Mouse (Mus musculus) midbrain, embryonic 14.5 days (tissue): Measurements from ENCODE around the gene Psmb3. TPM values are rescaled to one million over a fixed set of nuclear protein-coding genes. Genes with fewer than 3 reads are reported as not detected.

ENCODE experiments used
- ATAC-seq: fragments of 200-750 bp; cut with Nextera tagmentation; 2 replicates; pipeline ENCODE4 v1.8.0; 2017; ENCODE audit warnings: moderate number of reproducible peaks, moderate library complexity; ENCODE audit not compliant: low FRiP score, low TSS enrichment
- DNase-seq: peaks from one replicate; pipeline ENCODE4 v3.0.0-alpha.2; 2015
- H3K27ac ChIP-seq: fragments of 300-500 bp; sonication (generic); replicated peaks from 2 replicates; pipeline ENCODE4 v1.5.1; 2014; ENCODE audit warnings: mild to moderate bottlenecking, low read depth, low read length, moderate library complexity
- H3K27me3 ChIP-seq: fragments of 300-500 bp; sonication (generic); 2 replicates; pipeline ENCODE4 v1.6.1; 2014; ENCODE audit warnings: low read length, control low read depth, mixed read lengths; ENCODE audit not compliant: control insufficient read depth, insufficient read depth
- H3K36me3 ChIP-seq: fragments of 300-500 bp; sonication (generic); 2 replicates; pipeline ENCODE4 v1.6.1; 2014; ENCODE audit warnings: low read length, control low read depth; ENCODE audit not compliant: control insufficient read depth, insufficient read depth
- H3K4me1 ChIP-seq: fragments of 300-500 bp; sonication (generic); 2 replicates; pipeline ENCODE4 v1.6.1; 2014; ENCODE audit warnings: mild to moderate bottlenecking, antibody characterized with exemption, low read length, control low read depth; ENCODE audit not compliant: control insufficient read depth, insufficient read depth
- H3K4me2 ChIP-seq: fragments of 300-500 bp; sonication (generic); 2 replicates; pipeline ENCODE4 v1.6.1; 2014; ENCODE audit warnings: mild to moderate bottlenecking, low read length, moderate library complexity
- H3K4me3 ChIP-seq: fragments of 300-500 bp; sonication (generic); replicated peaks from 2 replicates; pipeline ENCODE4 v1.5.1; 2014; ENCODE audit warnings: low read depth, low read length
- H3K9ac ChIP-seq: fragments of 300-500 bp; sonication (generic); replicated peaks from 2 replicates; pipeline ENCODE4 v1.6.1; 2014; ENCODE audit warnings: mild to moderate bottlenecking, low read length, moderate library complexity
- H3K9me3 ChIP-seq: fragments of 300-500 bp; sonication (generic); 2 replicates; pipeline ENCODE4 v1.6.1; 2016; ENCODE audit warnings: low read length, control low read depth, mixed read lengths; ENCODE audit not compliant: control insufficient read depth
- WGBS: fragments of 180-500 bp; shearing (Covaris S2); extraction: QIAGEN DNeasy Blood & Tissue Kit; methylation state at CpG from one replicate; pipeline ENCODE4 v1.1.7; 2014; 5-methylcytosine and 5-hydroxymethylcytosine counted together
- polyA plus RNA-seq: library from polyadenylated mRNA; unstranded; fragments of >200 nt; fragmentation: Nextera tagmentation; extraction: Ambion mirVana; gene quantifications from 2 replicates; pipeline ENCODE4 v1.2.1, GENCODE M21; 2014

Psmb3 gene
- polyA plus RNA-seq, 1 experiment from 2014 or later, result 456 TPM

- Histone ChIP-seq H3K4me1 (peaks cover 40% of the 10 kb centered on the region), H3K9ac (no peak overlapping the region; the same call in 1 of the 2 replicates), H3K27me3 (peaks cover 18% of the 10 kb centered on the region), H3K9me3 (no peaks in the 10 kb centered on the region), H3K36me3 (peaks cover 23% of the 10 kb centered on the region), H3K27ac (no peak overlapping the region), H3K4me2 (peak overlapping the region; percentile 79), H3K4me3 (peak overlapping the region; percentile 87)
- WGBS, result 20% methylated on average over 6 of the region's 6 CpGs
- no peak for ATAC-seq
- DNase-seq, result no peak
Measured at GRCm38 (mm10) chr11:97664771-97665240, 38.4 kb upstream of the Psmb3 start.

GRCm38 (mm10) chr11:97665431-97665830 is 37.8 kb upstream of the Psmb3 start:
- Histone ChIP-seq H3K9me3 (no peaks in the 10 kb centered on the region), H3K36me3 (peaks cover 30% of the 10 kb centered on the region), H3K9ac (no peak overlapping the region), H3K4me3 (no peak overlapping the region), H3K27ac (no peak overlapping the region), H3K27me3 (peaks cover 18% of the 10 kb centered on the region), H3K4me1 (peaks cover 44% of the 10 kb centered on the region), H3K4me2 (peak overlapping the region; percentile 79; the same call in 1 of the 2 replicates)
- no peak for ATAC-seq
- no peak for DNase-seq
- WGBS, result 88% methylated on average over 13 of the region's 13 CpGs

- no peak overlapping the region for H3K27ac ChIP-seq
- H3K4me2 ChIP-seq, result no peak overlapping the region
- peaks cover 38% of the 10 kb centered on the region for H3K36me3 ChIP-seq
- H3K27me3 ChIP-seq, result peaks cover 12% of the 10 kb centered on the region
- no peak overlapping the region for H3K9ac ChIP-seq
- H3K9me3 ChIP-seq, result no peaks in the 10 kb centered on the region
- DNase-seq (no peak), ATAC-seq (no peak)
- WGBS, result 91% methylated on average over 7 of the region's 7 CpGs
- no peak overlapping the region for H3K4me3 ChIP-seq
- peaks cover 36% of the 10 kb centered on the region for H3K4me1 ChIP-seq
Measured at GRCm38 (mm10) chr11:97666221-97666620, 37.0 kb upstream of the Psmb3 start.

- H3K4me1 ChIP-seq, result peaks cover 32% of the 10 kb centered on the region
- peaks cover 7% of the 10 kb centered on the region for H3K27me3 ChIP-seq
- H3K9me3 ChIP-seq, result no peaks in the 10 kb centered on the region
- DNase-seq, result no peak
- no peak overlapping the region for H3K9ac ChIP-seq
- H3K4me3 ChIP-seq, result no peak overlapping the region
- WGBS, result 94% methylated on average over 15 of the region's 15 CpGs
- ATAC-seq, result no peak
- peaks cover 43% of the 10 kb centered on the region for H3K36me3 ChIP-seq
- H3K4me2 ChIP-seq, result no peak overlapping the region
- no peak overlapping the region for H3K27ac ChIP-seq
Measured at GRCm38 (mm10) chr11:97666794-97667193, 36.4 kb upstream of the Psmb3 start.

GRCm38 (mm10) chr11:97668160-97668559 is 35.0 kb upstream of the Psmb3 start:
- Histone ChIP-seq H3K4me2 (no peak overlapping the region), H3K4me1 (peaks cover 22% of the 10 kb centered on the region), H3K9ac (no peak overlapping the region), H3K27ac (no peak overlapping the region), H3K4me3 (no peak overlapping the region), H3K27me3 (no peaks in the 10 kb centered on the region), H3K36me3 (peaks cover 57% of the 10 kb centered on the region), H3K9me3 (no peaks in the 10 kb centered on the region)
- 91% methylated on average over 7 of the region's 7 CpGs for WGBS
- no peak for ATAC-seq
- DNase-seq, result no peak

GRCm38 (mm10) chr11:97669268-97669667 is 33.9 kb upstream of the Psmb3 start:
- Histone ChIP-seq H3K4me2 (no peak overlapping the region), H3K27me3 (no peaks in the 10 kb centered on the region), H3K9ac (no peak overlapping the region; the same call in 1 of the 2 replicates), H3K4me3 (no peak overlapping the region), H3K9me3 (no peaks in the 10 kb centered on the region), H3K36me3 (peaks cover 68% of the 10 kb centered on the region), H3K4me1 (peaks cover 22% of the 10 kb centered on the region), H3K27ac (no peak overlapping the region)
- ATAC-seq (no peak), DNase-seq (no peak)
- 41% methylated on average over 15 of the region's 15 CpGs for WGBS

GRCm38 (mm10) chr11:97669829-97670228 is 33.4 kb upstream of the Psmb3 start:
- H3K27ac ChIP-seq, result no peak overlapping the region
- no peak overlapping the region for H3K9ac ChIP-seq
- 30% methylated on average over 6 of the region's 6 CpGs for WGBS
- H3K4me3 ChIP-seq, result no peak overlapping the region
- no peak for DNase-seq
- peaks cover 74% of the 10 kb centered on the region for H3K36me3 ChIP-seq
- peaks cover 19% of the 10 kb centered on the region for H3K4me1 ChIP-seq
- no peak overlapping the region for H3K4me2 ChIP-seq
- H3K27me3 ChIP-seq, result no peaks in the 10 kb centered on the region
- ATAC-seq, result no peak
- H3K9me3 ChIP-seq, result no peaks in the 10 kb centered on the region

- Histone ChIP-seq H3K4me3 (no peak overlapping the region), H3K9me3 (no peaks in the 10 kb centered on the region), H3K27me3 (no peaks in the 10 kb centered on the region), H3K9ac (no peak overlapping the region), H3K4me2 (no peak overlapping the region), H3K4me1 (peaks cover 13% of the 10 kb centered on the region), H3K36me3 (peaks cover 80% of the 10 kb centered on the region), H3K27ac (no peak overlapping the region)
- DNase-seq (no peak), ATAC-seq (no peak)
- WGBS, result 65% methylated on average over 13 of the region's 13 CpGs
Measured at GRCm38 (mm10) chr11:97670234-97671176, 32.7 kb upstream of the Psmb3 start.

GRCm38 (mm10) chr11:97671177-97671527 is 32.0 kb upstream of the Psmb3 start:
- Histone ChIP-seq H3K9ac (no peak overlapping the region), H3K4me2 (no peak overlapping the region), H3K9me3 (no peaks in the 10 kb centered on the region), H3K4me3 (no peak overlapping the region), H3K27ac (no peak overlapping the region), H3K27me3 (no peaks in the 10 kb centered on the region), H3K4me1 (peaks cover 12% of the 10 kb centered on the region; the same call in 1 of the 2 replicates), H3K36me3 (peaks cover 86% of the 10 kb centered on the region)
- DNase-seq (no peak), ATAC-seq (no peak)
- WGBS, result 35% methylated on average over 2 of the region's 2 CpGs
